Mouse (Mus musculus) hindbrain, embryonic 13.5 days (tissue): Measurements from ENCODE around the gene Naxd. TPM values are rescaled to one million over a fixed set of nuclear protein-coding genes. Genes with fewer than 3 reads are reported as not detected.
A peak's percentile ranks its signal among the peaks of the same experiment; 100 is the strongest.
"Not testable (repeated sequence)": the region's sequence is repeated elsewhere in the genome, so short reads cannot be mapped to it uniquely, and the experiment has no call there.

Source experiments
- ATAC-seq: fragments of 200-750 bp; cut with Nextera tagmentation; 2 replicates; pipeline ENCODE4 v1.8.0; 2017; ENCODE audit warnings: moderate TSS enrichment; ENCODE audit not compliant: low FRiP score
- H3K27ac ChIP-seq: fragments of 300-500 bp; sonication (generic); 2 replicates; pipeline ENCODE4 v1.5.1; 2015; ENCODE audit warnings: inconsistent platforms, mild to moderate bottlenecking, moderate library complexity
- H3K27me3 ChIP-seq: fragments of 300-500 bp; sonication (generic); 2 replicates; pipeline ENCODE4 v1.6.1; 2015; ENCODE audit warnings: mild to moderate bottlenecking, inconsistent platforms
- H3K36me3 ChIP-seq: fragments of 300-500 bp; sonication (generic); 2 replicates; pipeline ENCODE4 v1.6.1; 2015; ENCODE audit warnings: mild to moderate bottlenecking, inconsistent platforms
- H3K4me1 ChIP-seq: fragments of 300-500 bp; sonication (generic); replicated peaks from 2 replicates; pipeline ENCODE4 v1.6.1; 2015; ENCODE audit warnings: inconsistent platforms
- H3K4me2 ChIP-seq: fragments of 300-500 bp; sonication (generic); 2 replicates; pipeline ENCODE4 v1.6.1; 2015; ENCODE audit warnings: inconsistent platforms, mild to moderate bottlenecking, moderate library complexity
- H3K4me3 ChIP-seq: fragments of 300-500 bp; sonication (generic); 2 replicates; pipeline ENCODE4 v1.5.1; 2015; ENCODE audit warnings: mild to moderate bottlenecking, inconsistent platforms
- H3K9ac ChIP-seq: fragments of 300-500 bp; sonication (generic); 2 replicates; pipeline ENCODE4 v1.6.1; 2015; ENCODE audit warnings: mild to moderate bottlenecking, inconsistent platforms
- H3K9me3 ChIP-seq: fragments of 300-500 bp; sonication (generic); 2 replicates; pipeline ENCODE4 v1.6.1; 2016; ENCODE audit warnings: inconsistent platforms
- WGBS: fragments of 180-500 bp; shearing (Covaris S2); methylation state at CpG from one replicate; pipeline ENCODE4 v1.1.7; 2015; 5-methylcytosine and 5-hydroxymethylcytosine counted together
- polyA plus RNA-seq: library from polyadenylated mRNA; unstranded; fragments of >200 nt; fragmentation: Nextera tagmentation; extraction: Ambion mirVana; gene quantifications from 2 replicates; pipeline ENCODE4 v1.2.1, GENCODE M21; 2015

The Naxd gene
- polyA plus RNA-seq, 1 experiment from 2014 or later, result 161 TPM

DNA sequence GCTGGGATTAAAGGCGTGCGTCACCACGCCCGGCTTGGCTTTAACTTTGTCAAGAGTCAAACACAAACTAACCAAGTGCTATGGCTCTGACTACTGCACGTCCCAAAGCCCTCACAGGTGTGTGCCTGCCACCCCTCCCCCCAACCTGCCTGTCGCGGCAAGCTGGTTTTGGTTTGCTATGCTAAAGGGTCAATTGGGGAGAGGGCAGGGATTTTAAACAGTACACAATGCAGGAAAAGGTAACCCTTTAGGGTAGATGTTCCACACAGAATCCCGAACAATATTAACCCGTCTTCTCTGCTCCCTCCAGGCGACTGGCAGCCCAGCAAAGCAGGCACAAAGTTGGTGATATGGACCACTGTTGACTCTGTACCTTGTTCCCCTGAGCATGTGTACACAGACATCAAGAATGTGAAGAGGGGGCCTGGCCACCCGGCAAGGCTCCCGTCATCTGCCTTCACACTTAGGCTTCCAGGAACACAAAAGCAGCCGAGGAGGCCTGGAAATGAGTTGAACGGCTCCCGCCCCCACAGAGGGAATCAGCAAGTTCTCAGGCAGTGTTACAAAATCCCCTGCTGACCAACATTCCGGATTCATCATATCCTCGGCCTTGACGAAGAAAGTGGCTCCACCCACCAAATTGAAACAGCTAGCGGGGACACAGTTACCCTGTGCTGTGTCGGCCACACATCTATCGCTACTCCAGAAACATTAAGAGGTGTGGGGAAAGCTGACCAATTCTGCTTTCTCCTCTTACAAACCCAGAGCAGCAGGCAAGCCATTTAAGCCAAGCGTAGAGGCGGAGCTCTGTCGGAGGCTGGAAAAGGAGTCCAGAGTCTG lies 20.7 kb upstream of the Naxd start:
- whole genome bisulfite sequencing, result 9% methylated on average over 24 of the region's 24 CpGs
- Histone ChIP-seq H3K36me3 (no peaks in the 10 kb centered on the region), H3K27me3 (peaks cover 95% of the 10 kb centered on the region), H3K4me1 (peaks cover 31% of the 10 kb centered on the region), H3K9ac (peak overlapping the region; percentile 31; the same call in 1 of the 2 replicates), H3K9me3 (no peaks in the 10 kb centered on the region), H3K4me3 (peak overlapping the region; percentile 49), H3K4me2 (peak overlapping the region; percentile 74), H3K27ac (no peak overlapping the region)
- no peak for ATAC-seq

- Histone ChIP-seq H3K27me3 (peaks cover 96% of the 10 kb centered on the region), H3K36me3 (no peaks in the 10 kb centered on the region), H3K9ac (peak overlapping the region; percentile 31; the same call in 1 of the 2 replicates), H3K4me1 (peaks cover 31% of the 10 kb centered on the region), H3K9me3 (no peaks in the 10 kb centered on the region), H3K4me2 (peak overlapping the region; percentile 74), H3K27ac (no peak overlapping the region), H3K4me3 (peak overlapping the region; percentile 49)
- 4% methylated on average over 9 of the region's 9 CpGs for WGBS
- no peak for ATAC-seq
These were observed 20.1 kb upstream of the Naxd start for GRCm38 (mm10) chr8:11477178-11477553.

GRCm38 (mm10) chr8:11477811-11478761 lies 19.2 kb upstream of the Naxd start, which contains the start of gene Rab20:
TSS of gene Rab20 (minus strand) at chr8:11478710.
- H3K36me3 ChIP-seq, result no peaks in the 10 kb centered on the region
- H3K4me1 ChIP-seq, result peaks cover 29% of the 10 kb centered on the region
- peak; percentile 76 for ATAC-seq
- no peaks in the 10 kb centered on the region for H3K9me3 ChIP-seq
- peaks cover 96% of the 10 kb centered on the region for H3K27me3 ChIP-seq
- peak within 1 kb of the TSS; percentile 61 for H3K9ac ChIP-seq
- peak within 1 kb of the TSS; percentile 49 for H3K4me3 ChIP-seq
- no peak within 1 kb of the TSS for H3K27ac ChIP-seq
- WGBS, result under 1% methylated on average over 68 of the region's 69 CpGs
- peak within 1 kb of the TSS; percentile 74 for H3K4me2 ChIP-seq

DNA sequence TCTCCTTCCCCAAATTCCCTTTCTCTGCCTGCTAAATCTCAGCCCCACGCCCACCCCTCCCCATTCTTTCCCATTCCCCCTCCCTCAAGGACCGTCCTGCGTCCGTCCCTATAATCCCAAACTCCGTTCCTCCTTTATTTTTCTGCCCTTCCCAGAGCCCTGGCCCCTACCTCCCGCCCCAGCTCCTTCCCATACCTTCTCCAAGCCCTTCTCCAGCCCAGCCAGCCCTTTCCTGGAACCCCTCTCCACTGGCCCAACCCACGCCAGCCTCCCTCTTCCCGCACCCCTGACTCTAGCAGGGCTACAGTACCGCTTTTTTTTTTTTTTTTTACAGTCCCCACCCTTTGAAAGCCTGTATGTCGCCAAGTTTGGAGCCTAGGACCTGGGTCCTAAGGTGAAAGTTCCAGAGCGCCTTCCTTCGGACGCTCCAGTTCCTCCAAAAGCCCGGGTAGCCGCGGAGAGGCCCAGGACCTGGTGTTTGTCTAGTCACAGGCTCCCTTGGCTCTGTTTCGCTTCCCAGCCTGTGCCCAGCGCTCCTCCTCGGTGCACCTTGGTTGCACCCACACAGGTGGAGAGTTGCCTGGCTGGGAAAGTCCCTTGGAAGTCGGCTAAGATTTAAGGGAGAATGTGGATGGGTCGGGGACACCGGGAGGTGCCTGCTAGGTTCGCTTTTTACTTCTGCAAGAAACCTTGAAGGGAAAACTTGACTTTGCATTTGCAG lies 18.3 kb upstream of the Naxd start:
- no peaks in the 10 kb centered on the region for H3K9me3 ChIP-seq
- H3K4me3 ChIP-seq, result peak overlapping the region; percentile 49
- H3K9ac ChIP-seq, result no peak overlapping the region
- no peaks in the 10 kb centered on the region for H3K36me3 ChIP-seq
- no peak overlapping the region for H3K27ac ChIP-seq
- H3K27me3 ChIP-seq, result peaks cover 93% of the 10 kb centered on the region
- 2% methylated on average over 23 of the region's 23 CpGs for WGBS
- H3K4me2 ChIP-seq, result peak overlapping the region; percentile 74
- ATAC-seq, result no peak
- peaks cover 27% of the 10 kb centered on the region for H3K4me1 ChIP-seq

DNA sequence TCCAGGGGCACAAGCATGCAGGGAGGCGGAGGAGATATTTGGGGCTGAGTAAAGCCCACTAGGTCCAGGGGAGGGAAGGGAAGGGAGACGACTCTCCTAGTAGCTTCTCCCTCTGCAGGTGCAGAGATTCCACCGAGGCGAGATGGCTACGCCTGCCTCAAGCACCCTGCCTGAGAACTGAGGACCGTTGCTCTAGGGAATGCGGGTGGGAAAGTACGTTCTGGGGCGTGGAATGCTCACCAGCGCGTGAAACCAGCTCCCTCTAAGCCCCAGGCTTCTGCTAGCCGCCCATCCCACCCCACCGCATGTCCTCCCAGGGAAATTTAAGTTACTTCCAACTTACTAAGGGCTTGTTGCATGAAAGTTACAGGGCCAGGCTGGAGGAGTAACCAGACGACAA lies 17.7 kb upstream of the Naxd start:
- H3K27ac ChIP-seq, result no peak overlapping the region
- H3K9me3 ChIP-seq, result no peaks in the 10 kb centered on the region
- no peak for ATAC-seq
- H3K36me3 ChIP-seq, result no peaks in the 10 kb centered on the region
- 3% methylated on average over 14 of the region's 14 CpGs for WGBS
- H3K27me3 ChIP-seq, result peaks cover 87% of the 10 kb centered on the region
- H3K4me2 ChIP-seq, result no peak overlapping the region
- no peak overlapping the region for H3K9ac ChIP-seq
- H3K4me1 ChIP-seq, result peaks cover 27% of the 10 kb centered on the region
- H3K4me3 ChIP-seq, result no peak overlapping the region

DNA sequence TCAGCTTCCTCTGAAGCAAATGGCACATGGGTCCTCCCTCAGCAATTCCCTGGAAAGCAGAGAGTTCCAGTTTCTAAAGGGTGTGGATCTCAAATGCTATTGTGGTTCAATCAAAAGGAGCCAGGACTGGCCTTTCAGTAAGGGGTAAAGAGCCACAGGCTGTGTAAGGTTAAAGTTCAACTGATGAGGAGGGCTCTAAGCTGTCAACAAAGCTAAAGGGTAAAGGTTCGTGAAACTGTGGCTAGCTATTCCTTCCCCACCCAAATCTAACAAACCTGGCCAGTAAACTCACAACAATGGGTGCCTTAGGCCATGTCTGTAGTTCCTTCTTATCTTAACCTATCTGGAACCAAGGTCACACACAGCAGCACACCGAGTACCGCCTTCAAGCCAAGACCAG lies 15.4 kb upstream of the Naxd start:
- ATAC-seq, result no peak
- WGBS, result 40% methylated on average over 3 of the region's 3 CpGs
- peaks cover 69% of the 10 kb centered on the region for H3K27me3 ChIP-seq
- H3K4me2 ChIP-seq, result no peak overlapping the region
- no peak overlapping the region for H3K27ac ChIP-seq
- H3K9ac ChIP-seq, result no peak overlapping the region
- H3K4me1 ChIP-seq, result peaks cover 20% of the 10 kb centered on the region
- H3K9me3 ChIP-seq, result no peaks in the 10 kb centered on the region
- H3K4me3 ChIP-seq, result no peak overlapping the region
- no peaks in the 10 kb centered on the region for H3K36me3 ChIP-seq

DNA sequence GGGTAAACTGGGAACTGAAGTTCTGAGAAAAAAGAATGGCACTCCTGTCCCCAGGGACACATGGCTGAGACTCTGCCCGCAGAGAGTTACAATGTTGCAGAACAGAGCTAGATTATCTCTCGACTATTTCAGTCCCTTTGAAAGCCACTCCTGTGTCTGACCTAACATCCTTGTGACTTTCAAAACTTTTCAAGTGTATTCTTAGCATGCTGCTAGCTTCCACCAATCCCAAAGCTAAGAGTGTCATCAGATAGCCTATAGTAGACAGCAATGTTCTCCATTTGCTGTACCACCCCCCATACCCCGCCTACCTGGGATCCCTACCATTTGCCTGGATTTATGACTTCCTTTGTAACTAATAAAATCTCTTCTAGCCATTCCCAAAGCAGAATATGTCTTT lies 14.8 kb upstream of the Naxd start:
- Histone ChIP-seq H3K27ac (no peak overlapping the region), H3K9me3 (no peaks in the 10 kb centered on the region), H3K4me2 (no peak overlapping the region), H3K36me3 (no peaks in the 10 kb centered on the region), H3K4me1 (peaks cover 14% of the 10 kb centered on the region), H3K9ac (no peak overlapping the region), H3K27me3 (peaks cover 65% of the 10 kb centered on the region), H3K4me3 (no peak overlapping the region)
- WGBS, result 78% methylated on average over 3 of the region's 3 CpGs
- no peak for ATAC-seq

- no peak for ATAC-seq
- Histone ChIP-seq H3K27me3 (peaks cover 50% of the 10 kb centered on the region), H3K36me3 (no peaks in the 10 kb centered on the region), H3K9me3 (no peaks in the 10 kb centered on the region), H3K4me2 (no peak overlapping the region), H3K9ac (no peak overlapping the region), H3K27ac (no peak overlapping the region), H3K4me3 (no peak overlapping the region), H3K4me1 (no peaks in the 10 kb centered on the region)
- 23% methylated on average over 7 of the region's 7 CpGs for WGBS
These were observed 11.2 kb upstream of the Naxd start for GRCm38 (mm10) chr8:11486142-11486541.

GRCm38 (mm10) chr8:11487229-11487628 lies 10.1 kb upstream of the Naxd start:
- ATAC-seq, result no peak
- Histone ChIP-seq H3K4me2 (no peak overlapping the region), H3K27ac (no peak overlapping the region), H3K9me3 (no peaks in the 10 kb centered on the region), H3K9ac (no peak overlapping the region), H3K4me3 (no peak overlapping the region), H3K36me3 (no peaks in the 10 kb centered on the region), H3K4me1 (no peaks in the 10 kb centered on the region), H3K27me3 (peaks cover 46% of the 10 kb centered on the region)
- 81% methylated on average over 4 of the region's 4 CpGs for WGBS

GRCm38 (mm10) chr8:11492340-11492739 lies 5.0 kb upstream of the Naxd start:
- not testable (repeated sequence) for ATAC-seq, H3K4me3 ChIP-seq, H3K4me1 ChIP-seq, H3K9ac ChIP-seq, H3K4me2 ChIP-seq, H3K9me3 ChIP-seq, H3K36me3 ChIP-seq, H3K27ac ChIP-seq
- H3K27me3 ChIP-seq, result peaks cover 41% of the 10 kb centered on the region
- WGBS, result 88% methylated on average over 2 of the region's 2 CpGs

DNA sequence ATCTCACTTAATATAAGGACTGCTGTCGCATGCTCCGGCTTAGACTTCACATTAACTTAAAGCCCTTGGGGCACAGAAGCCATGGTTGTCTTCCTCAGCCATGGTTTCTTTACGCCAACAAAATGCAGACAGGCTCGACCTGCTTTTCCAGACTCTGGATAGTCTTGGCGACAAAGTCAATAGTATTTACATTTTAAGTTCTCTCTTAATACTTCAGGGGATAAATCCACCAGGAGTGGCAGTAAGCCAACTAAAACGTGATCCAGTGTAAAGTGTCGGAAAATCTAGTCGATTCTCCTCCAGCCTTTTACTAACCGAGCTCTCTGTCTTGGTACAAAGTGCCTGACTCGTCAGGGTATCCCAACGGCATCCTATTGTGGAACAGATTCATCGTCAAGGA lies 975 bp downstream of the Naxd start:
- no peak for ATAC-seq
- peak overlapping the region; percentile 69 for H3K4me2 ChIP-seq
- peak overlapping the region; percentile 83 for H3K4me3 ChIP-seq
- whole genome bisulfite sequencing, result 80% methylated on average over 12 of the region's 12 CpGs
- peaks cover 17% of the 10 kb centered on the region for H3K36me3 ChIP-seq
- H3K9ac ChIP-seq, result peak overlapping the region; percentile 87; the same call in 1 of the 2 replicates
- H3K27me3 ChIP-seq, result peaks cover 8% of the 10 kb centered on the region
- no peak overlapping the region for H3K27ac ChIP-seq
- H3K9me3 ChIP-seq, result no peaks in the 10 kb centered on the region
- H3K4me1 ChIP-seq, result peaks cover 27% of the 10 kb centered on the region
